Mouse (Mus musculus) stomach, postnatal 0 days (tissue): ENCODE data around the gene Atp6v1e1.

Experiments used
- CTCF ChIP-seq: IDR thresholded peaks from 2 replicates; pipeline ENCODE4 v1.5.1; 2016; ENCODE audit warnings: antibody characterized with exemption, low read depth, mild to moderate bottlenecking, moderate library complexity
- EP300 ChIP-seq: optimal IDR thresholded peaks from 2 replicates; pipeline ENCODE3; 2016; ENCODE audit warnings: antibody characterized with exemption

GRCm38 (mm10) chr6:120858217-120858711, 35.7 kb upstream of the Atp6v1e1 start:
- TF ChIP-seq EP300 (no peak), CTCF (no peak)
